Mouse (Mus musculus) CD4-positive, CD25-positive, alpha-beta regulatory T cell (primary cell): Measurements from ENCODE around the gene Rps12. TPM values are rescaled to one million over a fixed set of nuclear protein-coding genes. Genes with fewer than 3 reads are reported as not detected.

Experiments used
- polyA plus RNA-seq: library from polyadenylated mRNA; unstranded; fragments of 100-300 nt; shearing (Covaris generic); gene quantifications from one replicate; pipeline ENCODE4 v1.2.1, GENCODE M21; 2017

The Rps12 gene
- polyA plus RNA-seq: 49.0 TPM

GRCm38 (mm10) chr10:23787062-23787821 lies at the start of gene Rps12:
TSS of gene Rps12 (minus strand) at chr10:23787275.

GRCm38 (mm10) chr10:23796551-23797503 lies 9.8 kb upstream of the Rps12 start, which contains the start of gene Slc18b1:
TSS of gene Slc18b1 (plus strand) at chr10:23796986.

Other genes starting within 250 kb of the Rps12 start
- not detected for gene Slc18b1, start 9.7 kb upstream of the Rps12 start, polyA plus RNA-seq
- gene Vnn3, start 64.2 kb upstream of the Rps12 start, polyA plus RNA-seq: 0.10 TPM
- gene Vnn1, start 107.4 kb upstream of the Rps12 start, polyA plus RNA-seq: not detected
- gene Taar1, start 133.1 kb upstream of the Rps12 start, polyA plus RNA-seq: not detected
- not detected for gene Taar2, start 151.3 kb upstream of the Rps12 start, polyA plus RNA-seq
- gene Taar3, start 162.3 kb upstream of the Rps12 start, polyA plus RNA-seq: not detected
- gene Taar4, start 173.2 kb upstream of the Rps12 start, polyA plus RNA-seq: not detected
- gene Taar5, start 183.4 kb upstream of the Rps12 start, polyA plus RNA-seq: not detected
- gene Taar6, start 198.4 kb upstream of the Rps12 start, polyA plus RNA-seq: not detected
- gene Taar7a, start 206.2 kb upstream of the Rps12 start, polyA plus RNA-seq: not detected
- not detected for gene Taar7b, start 212.7 kb upstream of the Rps12 start, polyA plus RNA-seq
- gene Taar7d, start 239.9 kb upstream of the Rps12 start, polyA plus RNA-seq: not detected